Mouse (Mus musculus) liver, embryonic 14.5 days (tissue): ENCODE data around the gene Ehbp1.

Experiments used
- CTCF ChIP-seq: IDR thresholded peaks from 2 replicates; pipeline ENCODE4 v1.5.1; 2016; ENCODE audit warnings: antibody characterized with exemption, low read depth, control low read depth
- EP300 ChIP-seq: IDR thresholded peaks from 2 replicates; pipeline ENCODE4 v1.6.1; 2016; ENCODE audit warnings: antibody characterized with exemption, low read depth

- TF ChIP-seq CTCF (no peak), EP300 (no peak)
Measured at GRCm38 (mm10) chr11:22140737-22141136, 201.4 kb downstream of the Ehbp1 start.
